Mouse (Mus musculus) kidney, embryonic 14.5 days (tissue): ENCODE results near the gene Prkce. TPM values are rescaled to one million over a fixed set of nuclear protein-coding genes. Genes with fewer than 3 reads are reported as not detected.

Experiments
- ATAC-seq: fragments of 200-750 bp; cut with Nextera tagmentation; 2 replicates; pipeline ENCODE4 v1.8.0; 2017; ENCODE audit warnings: moderate number of reproducible peaks, mild to moderate bottlenecking, moderate TSS enrichment, moderate library complexity; ENCODE audit not compliant: low FRiP score, low TSS enrichment
- H3K27ac ChIP-seq: fragments of 300-500 bp; sonication (generic); 2 replicates; pipeline ENCODE4 v1.5.1; 2014; ENCODE audit warnings: low read depth, mild to moderate bottlenecking, low read length, moderate library complexity, mixed read lengths
- H3K27me3 ChIP-seq: fragments of 300-500 bp; sonication (generic); 2 replicates; pipeline ENCODE4 v1.6.1; 2014; ENCODE audit warnings: mild to moderate bottlenecking, low read length; ENCODE audit not compliant: control insufficient read depth, insufficient read depth
- H3K36me3 ChIP-seq: fragments of 300-500 bp; sonication (generic); 2 replicates; pipeline ENCODE4 v1.6.1; 2014; ENCODE audit warnings: low read length, mixed read lengths; ENCODE audit not compliant: control insufficient read depth, insufficient read depth
- H3K4me1 ChIP-seq: fragments of 300-500 bp; sonication (generic); 2 replicates; pipeline ENCODE4 v1.6.1; 2014; ENCODE audit warnings: low read length, mixed read lengths; ENCODE audit not compliant: control insufficient read depth, insufficient read depth
- H3K4me2 ChIP-seq: fragments of 300-500 bp; sonication (generic); replicated peaks from 2 replicates; pipeline ENCODE4 v1.6.1; 2014; ENCODE audit warnings: low read depth, mild to moderate bottlenecking, low read length
- H3K4me3 ChIP-seq: fragments of 300-500 bp; sonication (generic); 2 replicates; pipeline ENCODE4 v1.5.1; 2014; ENCODE audit warnings: mild to moderate bottlenecking, low read length
- H3K9ac ChIP-seq: fragments of 300-500 bp; sonication (generic); 2 replicates; pipeline ENCODE4 v1.6.1; 2014; ENCODE audit warnings: low read depth, mild to moderate bottlenecking, low read length, moderate library complexity
- H3K9me3 ChIP-seq: fragments of 300-500 bp; sonication (generic); 2 replicates; pipeline ENCODE4 v1.6.1; 2016; ENCODE audit warnings: low read length; ENCODE audit not compliant: control insufficient read depth
- WGBS: fragments of 180-500 bp; shearing (Covaris S2); extraction: QIAGEN DNeasy Blood & Tissue Kit; methylation state at CpG from one replicate; pipeline ENCODE4 v1.1.7; 2014; 5-methylcytosine and 5-hydroxymethylcytosine counted together
- polyA plus RNA-seq: library from polyadenylated mRNA; unstranded; fragments of >200 nt; fragmentation: Nextera tagmentation; extraction: Ambion mirVana; gene quantifications from 2 replicates; pipeline ENCODE4 v1.2.1, GENCODE M21; 2014

Prkce gene
- polyA plus RNA-seq, result 7.2 and 8.8 TPM in 2 replicates

DNA sequence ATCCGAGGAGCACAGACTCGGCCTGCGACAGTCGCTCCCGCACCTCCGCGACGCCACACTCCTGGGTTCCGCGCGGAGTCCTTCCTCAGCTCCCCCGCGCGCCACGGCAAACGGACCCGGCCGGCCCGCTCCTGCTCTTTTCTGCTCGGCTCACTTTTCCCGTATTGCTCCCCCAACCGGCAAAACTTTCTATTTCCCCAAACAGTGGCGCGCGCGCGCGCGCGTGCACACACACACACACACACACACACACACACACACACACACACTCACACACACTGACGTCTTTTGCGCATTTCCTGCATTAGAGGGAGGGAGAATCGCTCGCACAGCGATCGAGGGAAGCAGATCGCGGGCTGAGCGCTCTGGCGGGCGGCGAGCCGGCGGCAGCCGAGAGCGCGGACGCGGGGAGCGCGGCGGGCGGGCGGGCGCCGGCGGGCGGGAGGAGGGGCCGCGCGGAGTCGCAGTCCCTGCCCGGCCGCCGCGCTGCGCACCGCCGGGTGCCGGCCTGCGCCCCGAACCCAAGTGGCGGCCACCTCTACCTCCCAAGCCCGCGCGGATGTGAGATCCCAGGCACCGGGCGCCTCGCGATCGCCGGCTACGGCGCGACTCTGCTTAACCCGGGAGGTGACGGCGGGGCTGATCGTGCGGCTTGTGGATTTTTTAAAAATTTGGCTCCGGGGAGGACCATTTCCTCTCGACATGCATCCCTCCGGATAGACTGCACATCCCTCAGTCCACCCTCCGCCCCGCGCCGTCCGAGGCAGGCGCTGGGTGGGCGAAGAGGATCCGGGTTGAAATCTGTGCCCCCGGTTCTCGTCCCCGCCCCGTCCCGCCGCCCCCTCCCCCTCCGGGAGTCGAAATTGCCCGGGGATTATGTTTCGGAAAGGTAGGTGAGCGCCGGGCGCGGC is at the start of gene Prkce:
TSS of gene Prkce (plus strand) at position 466 of the 911 bp plus-strand sequence.
- Histone ChIP-seq H3K9me3 (no peaks in the 10 kb centered on the region), H3K27me3 (no peaks in the 10 kb centered on the region), H3K4me3 (peak within 1 kb of the TSS; percentile 61), H3K9ac (peak within 1 kb of the TSS; percentile 76), H3K4me2 (peak within 1 kb of the TSS; percentile 95), H3K27ac (peak within 1 kb of the TSS; percentile 98), H3K4me1 (peaks cover 22% of the 10 kb centered on the region), H3K36me3 (no peaks in the 10 kb centered on the region)
- peak; percentile 72 for ATAC-seq
- WGBS, result under 1% methylated on average over 110 of the region's 115 CpGs

DNA sequence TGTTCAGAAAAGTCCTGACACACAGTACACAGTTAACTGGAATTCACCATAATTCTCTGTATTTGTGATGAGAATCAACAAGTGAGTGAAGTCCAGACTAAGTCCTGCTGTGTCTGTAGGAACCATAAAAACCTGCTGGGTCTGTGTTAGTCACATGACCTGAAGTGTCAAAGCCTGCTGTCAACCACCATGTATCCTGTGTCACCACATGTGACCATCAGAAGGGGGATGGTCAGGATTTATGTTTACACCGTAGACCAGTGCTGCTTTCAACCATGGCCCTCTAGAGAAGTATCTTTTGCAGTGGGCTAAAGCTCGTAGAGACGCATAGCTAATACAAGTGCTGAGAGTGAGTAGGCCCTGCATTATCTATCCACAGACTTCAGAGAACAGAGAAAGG is 44.4 kb upstream of the Prkce start:
- H3K9ac ChIP-seq, result no peak overlapping the region
- H3K4me3 ChIP-seq, result no peak overlapping the region
- no peaks in the 10 kb centered on the region for H3K27me3 ChIP-seq
- no peak overlapping the region for H3K27ac ChIP-seq
- no peak for ATAC-seq
- H3K36me3 ChIP-seq, result peaks cover 43% of the 10 kb centered on the region
- H3K4me2 ChIP-seq, result no peak overlapping the region
- H3K4me1 ChIP-seq, result no peaks in the 10 kb centered on the region
- WGBS, result 86% methylated on average over 3 of the region's 3 CpGs
- H3K9me3 ChIP-seq, result no peaks in the 10 kb centered on the region

DNA sequence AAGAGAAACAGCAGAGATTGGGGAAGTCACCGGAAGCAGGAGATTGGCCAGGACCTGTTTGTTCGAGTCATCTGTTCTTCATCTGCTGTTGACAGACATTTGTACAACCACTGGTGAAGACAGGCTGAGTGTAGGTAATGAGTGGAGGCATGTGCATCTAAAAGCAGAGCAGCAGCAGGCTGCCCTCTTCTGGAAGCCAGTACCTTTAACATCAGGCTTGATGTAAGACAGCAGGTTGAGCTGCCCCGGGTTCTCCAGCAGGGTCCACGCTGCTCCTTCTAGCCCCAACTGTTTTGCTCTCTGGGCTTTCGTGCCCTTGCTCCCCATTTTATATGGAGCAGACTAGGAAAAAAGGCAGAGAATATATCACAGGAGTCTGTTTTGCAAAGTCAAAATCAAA is 41.7 kb upstream of the Prkce start:
- ATAC-seq, result no peak
- Histone ChIP-seq H3K36me3 (peaks cover 55% of the 10 kb centered on the region), H3K4me1 (no peaks in the 10 kb centered on the region), H3K9me3 (no peaks in the 10 kb centered on the region), H3K4me3 (no peak overlapping the region), H3K27me3 (no peaks in the 10 kb centered on the region), H3K4me2 (no peak overlapping the region), H3K9ac (no peak overlapping the region), H3K27ac (no peak overlapping the region)
- 86% methylated on average over 5 of the region's 5 CpGs for WGBS

- WGBS, result 94% methylated on average over 5 of the region's 5 CpGs
- Histone ChIP-seq H3K9me3 (no peaks in the 10 kb centered on the region), H3K36me3 (peaks cover 43% of the 10 kb centered on the region), H3K9ac (no peak overlapping the region), H3K4me3 (no peak overlapping the region), H3K27me3 (no peaks in the 10 kb centered on the region), H3K4me2 (no peak overlapping the region), H3K27ac (no peak overlapping the region), H3K4me1 (no peaks in the 10 kb centered on the region)
- ATAC-seq, result no peak
Observed at GRCm38 (mm10) chr17:86128198-86128597, 39.4 kb upstream of the Prkce start.

- H3K4me3 ChIP-seq, result no peak overlapping the region
- no peaks in the 10 kb centered on the region for H3K4me1 ChIP-seq
- no peaks in the 10 kb centered on the region for H3K27me3 ChIP-seq
- no peak overlapping the region for H3K4me2 ChIP-seq
- ATAC-seq, result peak; percentile 78
- no peaks in the 10 kb centered on the region for H3K9me3 ChIP-seq
- H3K9ac ChIP-seq, result no peak overlapping the region
- peaks cover 51% of the 10 kb centered on the region for H3K36me3 ChIP-seq
- no peak overlapping the region for H3K27ac ChIP-seq
- WGBS, result 37% methylated on average over 5 of the region's 5 CpGs
Observed at GRCm38 (mm10) chr17:86132534-86132933, 35.1 kb upstream of the Prkce start.

- Histone ChIP-seq H3K9ac (no peak overlapping the region), H3K36me3 (peaks cover 55% of the 10 kb centered on the region)
- ATAC-seq, result no peak
Observed at GRCm38 (mm10) chr17:86134461-86134860, 33.1 kb upstream of the Prkce start.

DNA sequence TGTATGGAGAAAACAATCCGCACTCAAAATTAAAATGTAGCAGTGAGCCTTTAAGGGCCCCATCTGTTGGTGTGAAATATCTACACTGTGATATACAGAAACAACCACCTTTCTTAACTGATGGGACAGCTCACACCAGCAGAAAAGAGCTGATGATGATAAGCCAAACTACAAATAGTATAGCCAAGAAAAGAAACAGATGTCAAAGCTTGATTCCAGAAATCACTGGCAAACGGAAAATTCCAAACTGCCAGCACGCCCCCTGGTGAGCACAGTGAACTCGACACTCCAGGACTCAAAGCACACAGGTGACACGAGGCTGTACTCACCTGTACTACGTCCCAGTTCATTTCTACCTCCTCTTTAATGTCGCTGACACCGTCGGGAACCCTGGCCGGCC is 31.8 kb upstream of the Prkce start:
- Histone ChIP-seq H3K4me2 (no peak overlapping the region), H3K4me3 (no peak overlapping the region), H3K27ac (no peak overlapping the region), H3K9ac (no peak overlapping the region), H3K4me1 (no peaks in the 10 kb centered on the region), H3K27me3 (no peaks in the 10 kb centered on the region), H3K9me3 (no peaks in the 10 kb centered on the region), H3K36me3 (peaks cover 47% of the 10 kb centered on the region)
- ATAC-seq, result no peak
- 81% methylated on average over 10 of the region's 10 CpGs for WGBS

More at GRCm38 (mm10) chr17:86134461-86134860, 33.1 kb upstream of the Prkce start:
- 72% methylated on average over 6 of the region's 6 CpGs for WGBS
- H3K27me3 ChIP-seq, result no peaks in the 10 kb centered on the region
- no peak overlapping the region for H3K27ac ChIP-seq
- H3K4me2 ChIP-seq, result no peak overlapping the region
- H3K4me3 ChIP-seq, result no peak overlapping the region
- H3K4me1 ChIP-seq, result no peaks in the 10 kb centered on the region
- H3K9me3 ChIP-seq, result no peaks in the 10 kb centered on the region

- Histone ChIP-seq H3K4me1 (0 out of 2 replicates have a peak, but pooled peaks cover 5% of the 10 kb centered on the region), H3K4me2 (peak overlapping the region; percentile 89), H3K27me3 (no peaks in the 10 kb centered on the region), H3K36me3 (no peaks in the 10 kb centered on the region; the same call in 1 of the 2 replicates), H3K4me3 (peak overlapping the region; percentile 62), H3K27ac (0 out of 2 replicates have a peak overlapping the region, but pooled peaks have one; percentile 7), H3K9ac (peak overlapping the region; percentile 72), H3K9me3 (no peaks in the 10 kb centered on the region)
- ATAC-seq, result peak; percentile 74
- under 1% methylated on average over 33 of the region's 33 CpGs for WGBS
Observed at GRCm38 (mm10) chr17:86144537-86145078, 23.0 kb upstream of the Prkce start.
